Mouse (Mus musculus) kidney, adult 2 months (tissue): ENCODE measurements around the gene Stk38.

Experiments
- CTCF ChIP-seq: fragments of 200-500 bp; conservative IDR thresholded peaks from 2 replicates; pipeline ENCODE4 v1.5.1; 2011; ENCODE audit warnings: low read depth, mild to moderate bottlenecking, control low read depth, low read length, moderate library complexity, mixed read lengths; ENCODE audit not compliant: insufficient read depth, insufficient read length
- POLR2A ChIP-seq: fragments of 200-500 bp; IDR thresholded peaks from one replicate; pipeline ENCODE4 v1.6.1; 2011; ENCODE audit warnings: low read depth, low read length, control low read depth

DNA sequence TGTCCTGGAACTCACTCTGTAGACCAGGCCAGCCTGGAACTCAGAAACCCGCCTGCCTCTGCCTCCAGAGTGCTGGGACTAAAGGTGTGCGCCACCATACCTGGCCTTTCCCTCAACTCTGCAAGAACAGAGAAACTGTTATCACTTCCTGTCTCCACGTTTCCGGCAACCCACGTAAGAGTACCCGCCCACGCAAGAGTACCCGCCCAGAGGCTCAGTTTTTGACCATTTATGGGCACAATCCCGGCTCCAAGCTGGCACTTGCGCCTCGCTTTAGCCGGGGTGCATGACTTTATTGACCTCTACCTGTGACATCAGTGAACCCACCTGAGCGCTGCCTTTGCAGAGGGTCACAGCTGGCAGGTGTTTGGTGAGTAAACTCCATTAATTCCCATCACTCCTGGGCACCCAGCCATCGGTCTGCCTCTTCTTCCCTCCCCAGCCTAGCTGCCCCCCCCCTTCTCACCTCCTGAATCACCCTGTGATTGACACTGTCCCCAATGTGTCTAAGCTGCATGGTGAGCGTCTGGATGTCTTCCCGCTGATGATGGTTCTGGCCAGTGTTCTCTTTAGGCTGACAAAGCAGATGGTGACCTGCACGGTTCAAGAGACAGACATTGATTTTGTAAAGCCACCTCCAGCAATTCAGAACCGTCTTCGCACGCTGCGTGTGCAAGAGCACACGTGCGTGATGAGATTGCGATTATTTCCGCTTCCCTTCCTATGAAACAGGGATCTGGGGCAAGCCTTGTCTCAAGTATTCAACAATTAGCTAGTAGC, 66.8 kb downstream of the Stk38 start:
- no peak for TF ChIP-seq POLR2A
- TF ChIP-seq CTCF: no peak
